Mouse (Mus musculus) neural tube, embryonic 13.5 days (tissue): Measurements from ENCODE around the gene Dapk1. TPM values are rescaled to one million over a fixed set of nuclear protein-coding genes. Genes with fewer than 3 reads are reported as not detected.

Experiments used
- ATAC-seq: fragments of 200-750 bp; cut with Nextera tagmentation; 2 replicates; pipeline ENCODE4 v1.8.0; 2017; ENCODE audit warnings: low read depth, mild to moderate bottlenecking, moderate TSS enrichment, moderate library complexity
- H3K27ac ChIP-seq: fragments of 300-500 bp; sonication (generic); replicated peaks from 2 replicates; pipeline ENCODE4 v1.5.1; 2015; ENCODE audit warnings: moderate library complexity, mild to moderate bottlenecking, inconsistent platforms
- H3K27me3 ChIP-seq: fragments of 300-500 bp; sonication (generic); 2 replicates; pipeline ENCODE4 v1.6.1; 2015; ENCODE audit warnings: mild to moderate bottlenecking, inconsistent platforms
- H3K36me3 ChIP-seq: fragments of 300-500 bp; sonication (generic); 2 replicates; pipeline ENCODE4 v1.6.1; 2015; ENCODE audit warnings: mild to moderate bottlenecking, inconsistent platforms
- H3K4me1 ChIP-seq: fragments of 300-500 bp; sonication (generic); replicated peaks from 2 replicates; pipeline ENCODE4 v1.6.1; 2015; ENCODE audit warnings: inconsistent platforms
- H3K4me2 ChIP-seq: fragments of 300-500 bp; sonication (generic); 2 replicates; pipeline ENCODE4 v1.6.1; 2015; ENCODE audit warnings: inconsistent platforms, mild to moderate bottlenecking, moderate library complexity
- H3K4me3 ChIP-seq: fragments of 300-500 bp; sonication (generic); 2 replicates; pipeline ENCODE4 v1.5.1; 2015; ENCODE audit warnings: mild to moderate bottlenecking, inconsistent platforms
- H3K9ac ChIP-seq: fragments of 300-500 bp; sonication (generic); 2 replicates; pipeline ENCODE4 v1.6.1; 2015; ENCODE audit warnings: moderate library complexity, mild to moderate bottlenecking, inconsistent platforms
- H3K9me3 ChIP-seq: fragments of 300-500 bp; sonication (generic); 2 replicates; pipeline ENCODE4 v1.6.1; 2016; ENCODE audit warnings: inconsistent platforms
- WGBS: fragments of 180-500 bp; shearing (Covaris S2); methylation state at CpG from one replicate; pipeline ENCODE4 v1.1.7; 2015; 5-methylcytosine and 5-hydroxymethylcytosine counted together
- polyA plus RNA-seq: library from polyadenylated mRNA; unstranded; fragments of >200 nt; fragmentation: Nextera tagmentation; extraction: Ambion mirVana; gene quantifications from 2 replicates; pipeline ENCODE4 v1.2.1, GENCODE M21; 2015

The Dapk1 gene
- polyA plus RNA-seq, 1 experiment from 2014 or later = 35.1 TPM

- Histone ChIP-seq H3K4me1 (peaks cover 63% of the 10 kb centered on the region), H3K4me2 (no peak overlapping the region), H3K27ac (no peak overlapping the region; the same call in 1 of the 2 replicates), H3K36me3 (no peaks in the 10 kb centered on the region), H3K9ac (no peak overlapping the region), H3K9me3 (no peaks in the 10 kb centered on the region), H3K4me3 (no peak overlapping the region), H3K27me3 (no peaks in the 10 kb centered on the region)
- WGBS = 65% methylated on average over 12 of the region's 12 CpGs
- ATAC-seq = no peak
Observed at GRCm38 (mm10) chr13:60686024-60686663, 84.4 kb downstream of the Dapk1 start.

DNA sequence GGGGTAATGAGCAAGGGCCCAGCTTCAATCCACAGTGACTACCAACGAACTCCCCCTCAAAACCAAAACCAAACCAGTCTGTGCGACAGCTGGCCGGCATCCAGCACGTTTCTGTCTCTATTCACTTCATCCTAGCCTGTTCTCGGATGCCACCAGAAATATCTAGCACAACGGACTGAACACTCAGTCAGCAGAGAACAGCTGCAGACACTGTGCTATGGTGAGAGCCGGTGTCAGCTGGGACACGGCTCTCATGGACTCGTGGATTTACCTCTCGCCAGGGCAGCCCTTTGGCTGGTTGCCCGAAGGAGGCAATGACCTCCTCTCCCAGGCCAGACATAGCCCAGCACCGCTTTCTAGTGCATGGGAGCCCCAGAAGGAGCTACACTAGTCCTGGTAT is 85.2 kb downstream of the Dapk1 start:
- no peak overlapping the region for H3K4me2 ChIP-seq
- H3K27me3 ChIP-seq = no peaks in the 10 kb centered on the region
- no peak overlapping the region for H3K4me3 ChIP-seq
- no peak overlapping the region for H3K27ac ChIP-seq
- 0 out of 2 replicates have a peak, but pooled peaks cover 2% of the 10 kb centered on the region for H3K36me3 ChIP-seq
- H3K9ac ChIP-seq = no peak overlapping the region
- H3K9me3 ChIP-seq = no peaks in the 10 kb centered on the region
- ATAC-seq = no peak
- 77% methylated on average over 12 of the region's 12 CpGs for WGBS
- peaks cover 63% of the 10 kb centered on the region for H3K4me1 ChIP-seq

GRCm38 (mm10) chr13:60687462-60687861 is 85.7 kb downstream of the Dapk1 start:
- 92% methylated on average over 4 of the region's 4 CpGs for WGBS

DNA sequence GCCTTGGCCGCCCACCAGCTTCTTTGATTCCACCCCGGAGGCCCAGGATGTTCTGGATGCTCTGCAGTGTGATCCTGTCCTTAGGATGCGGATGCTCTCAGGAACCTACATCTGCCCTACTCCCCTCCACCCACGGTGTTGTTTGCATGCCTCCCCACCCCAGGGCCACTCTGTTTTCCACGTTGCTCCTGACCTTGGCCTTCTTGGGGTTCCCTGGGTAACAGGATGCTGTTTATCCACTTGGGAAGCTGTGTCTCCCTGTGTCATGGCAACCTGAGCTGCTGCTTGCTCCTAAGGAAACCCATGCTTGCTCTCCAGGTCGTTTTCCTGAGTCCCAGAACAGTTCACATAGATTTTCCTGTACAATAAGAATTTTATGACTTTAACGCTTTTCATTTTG is 86.1 kb downstream of the Dapk1 start:
- Histone ChIP-seq H3K4me3 (no peak overlapping the region), H3K36me3 (0 out of 2 replicates have a peak, but pooled peaks cover 6% of the 10 kb centered on the region), H3K4me2 (no peak overlapping the region), H3K9ac (no peak overlapping the region), H3K9me3 (no peaks in the 10 kb centered on the region), H3K27ac (no peak overlapping the region), H3K4me1 (peaks cover 63% of the 10 kb centered on the region), H3K27me3 (no peaks in the 10 kb centered on the region)
- 74% methylated on average over 7 of the region's 7 CpGs for WGBS
- no peak for ATAC-seq

More at GRCm38 (mm10) chr13:60687462-60687861, 85.7 kb downstream of the Dapk1 start:
- no peaks in the 10 kb centered on the region for H3K27me3 ChIP-seq
- peaks cover 63% of the 10 kb centered on the region for H3K4me1 ChIP-seq
- H3K27ac ChIP-seq = no peak overlapping the region
- H3K9me3 ChIP-seq = no peaks in the 10 kb centered on the region
- H3K4me2 ChIP-seq = no peak overlapping the region
- no peak overlapping the region for H3K9ac ChIP-seq
- ATAC-seq = no peak
- H3K36me3 ChIP-seq = 0 out of 2 replicates have a peak, but pooled peaks cover 6% of the 10 kb centered on the region
- no peak overlapping the region for H3K4me3 ChIP-seq

DNA sequence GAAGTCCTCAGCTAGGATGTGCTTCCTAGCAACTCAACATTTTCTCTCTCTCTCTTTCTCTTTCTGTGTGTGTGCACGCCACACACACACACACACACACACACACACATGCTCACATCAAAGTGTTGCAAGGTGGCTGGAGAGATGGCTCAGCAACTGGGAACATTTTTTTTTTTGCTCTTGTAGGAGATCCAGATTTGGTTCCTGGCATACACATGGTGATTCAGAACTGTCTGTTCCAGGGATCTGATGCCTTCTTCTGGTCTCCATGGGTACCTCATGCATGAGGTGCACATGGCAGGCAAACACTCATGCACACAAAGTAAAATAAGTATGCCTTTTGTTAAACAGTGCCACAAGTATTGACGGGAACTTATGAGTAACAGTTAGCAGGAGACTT is 89.2 kb downstream of the Dapk1 start:
- H3K9me3 ChIP-seq = no peaks in the 10 kb centered on the region
- H3K27ac ChIP-seq = no peak overlapping the region
- no peak for ATAC-seq
- H3K27me3 ChIP-seq = no peaks in the 10 kb centered on the region
- peaks cover 40% of the 10 kb centered on the region for H3K4me1 ChIP-seq
- H3K4me3 ChIP-seq = no peak overlapping the region
- WGBS = 99% methylated on average over 2 of the region's 2 CpGs
- H3K4me2 ChIP-seq = no peak overlapping the region
- no peak overlapping the region for H3K9ac ChIP-seq
- 0 out of 2 replicates have a peak, but pooled peaks cover 6% of the 10 kb centered on the region for H3K36me3 ChIP-seq

DNA sequence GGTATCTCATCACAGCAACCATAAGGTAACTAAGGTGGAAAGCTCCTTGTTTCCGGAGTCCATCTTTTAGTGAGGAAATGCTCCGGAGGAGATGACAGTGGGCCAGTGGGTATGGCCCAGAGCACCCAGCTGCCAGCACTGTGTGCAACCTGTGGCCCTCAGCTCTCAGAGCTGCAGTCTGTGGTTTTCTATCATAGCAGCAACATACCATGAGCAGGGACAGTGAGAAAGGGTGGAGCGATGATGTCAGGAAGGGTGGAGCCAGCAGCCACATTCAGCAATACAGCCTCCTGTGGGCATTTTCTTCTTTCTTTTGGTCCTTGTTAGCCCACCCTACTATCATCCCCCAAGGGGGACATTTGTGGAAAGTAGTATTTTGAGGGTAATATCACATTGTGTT is 90.2 kb downstream of the Dapk1 start:
- WGBS = 98% methylated on average over 3 of the region's 3 CpGs
- Histone ChIP-seq H3K27me3 (no peaks in the 10 kb centered on the region), H3K36me3 (peaks cover 11% of the 10 kb centered on the region; the same call in 1 of the 2 replicates), H3K9ac (no peak overlapping the region), H3K9me3 (no peaks in the 10 kb centered on the region), H3K4me1 (peaks cover 36% of the 10 kb centered on the region), H3K27ac (no peak overlapping the region), H3K4me3 (no peak overlapping the region), H3K4me2 (no peak overlapping the region)
- no peak for ATAC-seq

DNA sequence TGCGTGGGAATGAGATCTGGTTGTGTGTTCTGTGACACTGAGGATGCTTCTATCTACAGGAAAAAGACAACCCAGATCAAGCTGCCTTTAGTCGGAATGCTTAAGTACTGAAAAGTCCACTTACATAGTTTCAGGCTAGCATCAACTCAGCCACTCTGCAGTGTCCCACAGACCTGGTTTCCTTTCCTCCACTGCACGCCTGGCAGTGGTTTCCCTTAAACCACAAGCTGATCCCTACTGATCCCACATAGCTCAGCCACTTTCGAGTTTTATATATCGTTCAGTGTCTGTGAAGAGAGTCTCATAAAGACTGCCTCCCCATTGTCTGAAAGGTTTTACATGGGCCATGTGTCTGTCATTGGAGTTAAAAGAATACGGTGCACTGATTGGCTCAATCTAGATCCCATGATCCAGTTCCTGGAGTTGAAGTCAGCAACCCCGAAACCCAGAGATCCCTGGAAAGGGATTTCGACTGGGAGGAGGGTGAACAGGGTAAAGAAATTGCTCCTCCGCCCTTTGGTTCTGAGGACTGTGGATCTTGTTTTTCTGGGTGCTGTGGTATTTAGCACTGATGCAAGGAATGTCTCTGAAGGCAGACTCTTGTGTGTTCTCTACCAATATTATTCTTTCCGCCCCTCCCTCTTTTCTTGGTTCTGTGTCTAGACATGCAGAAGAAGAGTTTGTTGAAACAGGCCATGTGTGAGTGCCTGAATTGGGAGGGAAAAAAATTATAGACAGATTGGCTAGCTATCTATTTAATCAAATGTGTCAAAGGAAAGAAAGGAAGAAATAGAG is 93.6 kb downstream of the Dapk1 start:
- Histone ChIP-seq H3K4me3 (no peak overlapping the region), H3K27ac (no peak overlapping the region), H3K27me3 (no peaks in the 10 kb centered on the region), H3K36me3 (peaks cover 25% of the 10 kb centered on the region), H3K4me2 (no peak overlapping the region), H3K9me3 (no peaks in the 10 kb centered on the region), H3K9ac (no peak overlapping the region), H3K4me1 (peaks cover 12% of the 10 kb centered on the region)
- WGBS = 74% methylated on average over 10 of the region's 10 CpGs
- ATAC-seq = no peak

DNA sequence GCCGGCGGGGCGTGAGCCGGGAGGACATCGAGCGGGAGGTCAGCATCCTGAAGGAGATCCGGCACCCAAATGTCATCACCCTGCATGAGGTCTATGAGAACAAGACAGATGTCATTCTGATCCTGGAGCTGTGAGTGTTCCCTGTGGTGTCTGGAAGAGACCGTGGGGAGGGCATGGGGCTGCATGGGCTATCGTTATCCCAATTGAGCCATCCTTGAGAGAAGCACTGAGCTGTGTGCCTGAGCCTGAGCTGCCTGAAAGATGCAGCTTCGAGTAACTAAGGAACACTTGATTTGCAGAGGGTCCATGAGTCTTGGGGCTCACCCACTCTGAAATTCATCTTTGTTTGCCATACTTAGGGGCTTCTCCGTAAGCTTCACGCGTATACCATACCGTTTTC is 94.6 kb downstream of the Dapk1 start:
- WGBS = 79% methylated on average over 14 of the region's 14 CpGs
- H3K4me3 ChIP-seq = no peak overlapping the region
- H3K4me2 ChIP-seq = no peak overlapping the region
- H3K9me3 ChIP-seq = no peaks in the 10 kb centered on the region
- H3K4me1 ChIP-seq = peaks cover 10% of the 10 kb centered on the region; the same call in 1 of the 2 replicates
- no peak for ATAC-seq
- H3K27ac ChIP-seq = peak overlapping the region; percentile 23; the same call in 1 of the 2 replicates
- H3K27me3 ChIP-seq = no peaks in the 10 kb centered on the region
- no peak overlapping the region for H3K9ac ChIP-seq
- peaks cover 25% of the 10 kb centered on the region for H3K36me3 ChIP-seq

- Histone ChIP-seq H3K4me1 (peaks cover 10% of the 10 kb centered on the region; the same call in 1 of the 2 replicates), H3K9me3 (no peaks in the 10 kb centered on the region), H3K4me3 (no peak overlapping the region), H3K4me2 (no peak overlapping the region), H3K36me3 (peaks cover 25% of the 10 kb centered on the region), H3K27me3 (no peaks in the 10 kb centered on the region), H3K27ac (peak overlapping the region; percentile 23; the same call in 1 of the 2 replicates), H3K9ac (no peak overlapping the region)
- 66% methylated on average over 7 of the region's 8 CpGs for WGBS
- no peak for ATAC-seq
Observed at GRCm38 (mm10) chr13:60696741-60697140, 95.0 kb downstream of the Dapk1 start.

DNA sequence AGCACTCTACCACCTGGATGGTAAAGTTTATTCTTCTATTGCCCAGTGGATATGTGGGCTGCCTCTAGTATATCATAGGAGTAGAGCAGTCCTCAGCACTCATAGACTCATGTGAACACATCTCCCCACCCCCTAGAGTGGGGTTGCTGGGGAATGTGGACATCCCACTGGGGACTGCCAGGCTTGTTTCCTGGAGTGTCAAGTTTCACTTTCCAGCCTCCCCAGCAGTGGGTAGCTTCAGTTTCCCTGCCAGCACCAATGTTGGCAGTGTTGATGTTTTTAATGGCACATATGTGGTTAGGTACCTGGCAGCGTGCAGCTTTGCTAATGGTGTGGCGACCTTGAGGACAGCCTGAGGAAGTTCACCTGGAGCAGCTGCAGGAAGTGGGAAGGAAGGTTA is 96.3 kb downstream of the Dapk1 start:
- Histone ChIP-seq H3K36me3 (peaks cover 26% of the 10 kb centered on the region), H3K4me2 (no peak overlapping the region), H3K9ac (no peak overlapping the region), H3K4me3 (no peak overlapping the region), H3K9me3 (no peaks in the 10 kb centered on the region), H3K27ac (no peak overlapping the region), H3K4me1 (peaks cover 10% of the 10 kb centered on the region; the same call in 1 of the 2 replicates), H3K27me3 (no peaks in the 10 kb centered on the region)
- ATAC-seq = no peak
- WGBS = 74% methylated on average over 2 of the region's 2 CpGs

DNA sequence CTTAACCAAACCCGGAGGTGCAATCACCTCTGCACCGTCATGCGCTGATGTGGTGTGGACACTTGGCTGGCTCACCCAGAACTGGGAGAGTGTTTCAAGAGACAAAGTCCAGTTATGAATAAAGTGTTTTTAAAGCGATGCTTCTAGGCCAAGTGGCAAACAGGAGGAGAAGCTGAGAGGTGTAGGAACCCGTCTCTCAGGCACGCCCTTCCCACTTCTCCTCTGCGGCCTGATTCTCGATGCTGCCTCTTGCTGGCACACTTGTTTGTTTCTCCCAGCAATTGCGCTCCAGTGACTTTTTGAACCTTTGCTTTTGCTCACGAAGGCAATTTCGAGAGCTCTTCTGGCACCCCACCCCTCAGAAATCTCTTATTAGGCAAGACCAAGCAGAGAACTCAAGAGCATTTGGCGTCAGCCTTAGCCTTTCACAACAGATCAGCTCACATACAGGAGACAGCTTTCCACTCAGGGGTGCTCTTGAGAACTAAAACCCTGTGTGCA is 100.0 kb downstream of the Dapk1 start:
- WGBS = 90% methylated on average over 12 of the region's 12 CpGs
- no peak overlapping the region for H3K4me3 ChIP-seq
- peaks cover 22% of the 10 kb centered on the region for H3K36me3 ChIP-seq
- H3K4me2 ChIP-seq = no peak overlapping the region
- no peak for ATAC-seq
- no peak overlapping the region for H3K9ac ChIP-seq
- no peak overlapping the region for H3K27ac ChIP-seq
- no peaks in the 10 kb centered on the region for H3K27me3 ChIP-seq
- no peaks in the 10 kb centered on the region for H3K9me3 ChIP-seq
- peaks cover 8% of the 10 kb centered on the region for H3K4me1 ChIP-seq
